Mouse (Mus musculus) heart, adult 11 months (tissue): ENCODE results near the gene Tceal9.
"Not testable (repeated sequence)": the region's sequence is repeated elsewhere in the genome, so short reads cannot be mapped to it uniquely, and the experiment has no call there.

Experiments used
- DNase-seq: peaks from one replicate; pipeline ENCODE4 v3.0.0; 2022

Gene Tceal9

DNA sequence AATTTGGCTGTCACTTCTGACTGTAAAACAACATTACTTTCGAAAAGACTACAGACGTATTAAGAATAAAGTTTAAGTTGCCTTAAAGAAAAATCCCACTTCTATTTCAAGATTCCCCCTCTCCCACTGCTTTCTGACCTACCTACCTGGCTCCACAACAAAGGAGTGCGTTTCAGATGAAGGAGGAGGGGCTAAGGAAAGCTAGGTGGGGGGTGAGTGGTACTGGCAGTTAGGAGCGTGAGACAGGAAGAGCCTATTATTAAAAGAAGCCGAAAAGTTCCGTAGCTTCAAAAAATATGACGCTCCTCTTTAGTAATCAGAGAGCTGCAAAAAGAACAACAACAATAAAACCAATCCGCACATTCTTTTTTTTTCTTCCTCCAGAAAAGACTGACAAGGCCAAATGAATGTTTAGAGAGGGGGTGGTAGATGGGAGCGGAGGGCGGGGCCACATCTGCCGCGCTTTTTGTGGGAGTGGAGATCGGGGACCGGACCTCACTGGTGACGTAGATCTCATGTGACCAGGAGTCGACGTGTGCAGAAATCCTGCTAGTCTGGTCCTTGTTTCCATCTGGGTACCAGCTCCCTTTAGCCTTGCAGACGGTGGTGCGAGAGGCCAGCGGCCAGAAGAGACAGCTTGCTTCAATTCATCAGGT, at the start of gene Tceal9:
Tceal9 (plus strand) TSS at position 506 of the 656 bp plus-strand sequence.
- peak; percentile 98 for DNase-seq

GRCm38 (mm10) chrX:136195193-136195944, 49.5 kb upstream of the Tceal9 start:
- no peak for DNase-seq

DNA sequence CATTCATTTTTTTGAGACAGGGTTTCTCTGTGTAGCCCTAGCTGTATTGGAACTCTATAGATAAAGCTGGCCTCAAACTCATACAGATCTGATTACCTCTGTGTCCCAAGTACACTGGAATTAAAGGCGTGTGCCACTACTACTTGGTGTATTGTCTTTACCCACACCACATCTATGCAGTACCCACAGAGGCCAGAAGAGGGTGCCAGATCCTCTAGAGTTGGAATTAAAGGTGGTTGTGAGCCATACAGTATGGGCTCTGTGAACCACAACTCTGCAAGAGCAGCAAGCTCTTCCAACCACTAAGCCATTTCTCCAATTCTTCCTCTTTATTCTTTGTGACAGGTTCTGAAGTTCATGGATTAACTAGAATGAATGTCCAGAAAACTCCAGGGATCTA, 48.0 kb upstream of the Tceal9 start:
- no peak for DNase-seq

DNA sequence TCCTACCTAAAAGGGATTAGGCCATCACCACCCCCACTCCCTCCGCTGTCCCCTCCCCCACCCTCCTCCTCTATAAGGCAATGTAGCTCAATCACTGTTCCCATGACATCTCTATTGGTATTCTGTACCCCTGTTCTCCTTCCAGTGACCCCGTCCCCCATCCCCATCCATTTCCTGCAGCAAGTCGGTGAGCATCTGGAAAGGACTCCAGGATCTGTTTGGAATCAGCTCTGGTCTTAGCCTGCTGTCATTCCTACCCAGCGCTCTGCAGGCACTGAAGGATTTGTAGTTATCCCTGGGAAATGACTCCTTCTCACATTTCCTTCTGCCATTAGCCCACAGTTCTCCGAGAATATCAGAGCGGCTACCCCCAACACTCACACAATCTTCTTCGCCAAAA, 41.6 kb upstream of the Tceal9 start:
- DNase-seq, result no peak

GRCm38 (mm10) chrX:136203664-136204066, 41.2 kb upstream of the Tceal9 start, which contains the start of gene Tceal5:
Gene Tceal5 (minus strand): TSS chrX:136203876.
- no peak for DNase-seq

DNA sequence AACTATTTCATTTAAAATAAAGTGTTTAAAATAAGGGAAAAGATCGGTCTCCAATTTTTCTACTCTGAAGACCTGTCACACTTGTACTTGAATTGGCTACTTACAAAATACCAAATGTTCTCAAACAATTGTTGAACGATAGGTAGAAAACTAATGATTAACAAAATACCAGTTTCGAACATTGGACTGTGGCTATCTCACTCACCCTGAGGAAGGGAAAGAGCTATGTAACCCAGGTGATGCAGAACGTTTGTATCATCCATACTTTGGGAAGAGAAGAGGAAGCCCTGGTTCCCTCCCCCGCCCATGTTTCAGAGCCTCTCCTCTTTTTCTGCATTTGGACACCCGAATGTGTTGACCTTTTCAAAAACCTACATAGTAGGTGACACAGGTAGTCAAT, 40.5 kb upstream of the Tceal9 start:
- no peak for DNase-seq

GRCm38 (mm10) chrX:136213396-136213795, 31.5 kb upstream of the Tceal9 start:
- no peak for DNase-seq

- not testable (repeated sequence) for DNase-seq
Measured at GRCm38 (mm10) chrX:136214729-136215677, 29.9 kb upstream of the Tceal9 start, which contains the start of the genes Tceal7 and Bex1. Gene Tceal7 (plus strand): TSS chrX:136214779. Gene Bex1 (minus strand): TSS chrX:136215513.

DNA sequence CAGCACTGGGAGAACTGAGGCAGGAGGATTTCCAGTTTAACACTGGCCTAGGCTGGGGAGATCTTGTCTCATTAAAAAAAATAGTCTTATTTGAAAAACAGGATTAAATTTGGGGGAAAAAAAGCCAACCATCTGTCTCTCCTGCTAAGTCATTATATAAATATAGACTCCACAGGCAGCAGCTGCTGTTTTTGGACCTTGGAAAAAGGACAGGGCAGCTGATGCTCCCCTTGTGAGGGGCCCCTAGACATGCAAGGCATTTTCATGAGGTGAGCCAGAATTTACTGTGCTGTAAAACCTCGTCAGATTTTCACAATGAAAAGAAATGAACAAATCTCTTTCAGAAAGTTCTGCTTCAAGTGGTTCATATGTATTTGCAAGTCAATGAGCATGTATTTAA, 28.6 kb upstream of the Tceal9 start:
- no peak for DNase-seq

GRCm38 (mm10) chrX:136223714-136224113, 21.2 kb upstream of the Tceal9 start:
- DNase-seq, result no peak

GRCm38 (mm10) chrX:136227768-136228167, 17.1 kb upstream of the Tceal9 start:
- DNase-seq, result no peak

DNA sequence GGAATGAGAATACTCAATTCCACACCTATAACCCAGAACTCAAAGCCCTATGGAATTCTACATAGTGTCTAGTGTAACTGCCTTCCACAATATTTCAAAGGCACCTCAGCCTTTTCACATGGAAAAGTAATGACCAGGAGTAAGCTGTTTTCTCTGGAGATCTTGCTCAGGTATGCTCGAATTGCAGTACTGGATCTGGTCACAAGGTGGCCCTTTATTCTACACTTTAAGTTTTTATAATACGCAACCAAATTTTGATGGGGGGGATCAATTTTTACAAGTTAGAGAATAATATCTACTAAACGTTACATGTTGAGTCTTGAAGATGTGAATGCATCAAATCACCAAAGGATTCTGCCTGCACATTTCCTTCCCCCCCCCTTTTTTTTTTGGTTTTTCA, 6.8 kb upstream of the Tceal9 start:
- no peak for DNase-seq

DNA sequence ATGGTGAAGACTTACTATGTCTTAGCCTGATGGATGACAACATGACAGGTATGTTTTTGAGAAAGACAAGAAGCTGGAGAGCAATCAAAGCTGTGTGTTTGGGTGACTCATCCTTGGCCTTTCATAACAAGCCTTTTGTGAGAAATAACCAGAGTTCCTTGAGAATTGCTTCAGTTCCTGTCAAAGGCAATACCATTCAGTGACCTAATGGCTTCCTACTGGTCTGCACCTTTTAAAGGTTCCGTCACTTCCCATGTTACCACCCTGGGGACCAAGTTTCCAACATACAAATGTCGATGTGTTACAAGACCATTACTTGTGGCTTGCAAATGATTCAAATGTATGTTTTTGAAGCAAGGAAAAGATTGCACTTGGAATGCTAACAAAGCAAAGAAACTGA, 1.7 kb upstream of the Tceal9 start:
- no peak for DNase-seq

DNA sequence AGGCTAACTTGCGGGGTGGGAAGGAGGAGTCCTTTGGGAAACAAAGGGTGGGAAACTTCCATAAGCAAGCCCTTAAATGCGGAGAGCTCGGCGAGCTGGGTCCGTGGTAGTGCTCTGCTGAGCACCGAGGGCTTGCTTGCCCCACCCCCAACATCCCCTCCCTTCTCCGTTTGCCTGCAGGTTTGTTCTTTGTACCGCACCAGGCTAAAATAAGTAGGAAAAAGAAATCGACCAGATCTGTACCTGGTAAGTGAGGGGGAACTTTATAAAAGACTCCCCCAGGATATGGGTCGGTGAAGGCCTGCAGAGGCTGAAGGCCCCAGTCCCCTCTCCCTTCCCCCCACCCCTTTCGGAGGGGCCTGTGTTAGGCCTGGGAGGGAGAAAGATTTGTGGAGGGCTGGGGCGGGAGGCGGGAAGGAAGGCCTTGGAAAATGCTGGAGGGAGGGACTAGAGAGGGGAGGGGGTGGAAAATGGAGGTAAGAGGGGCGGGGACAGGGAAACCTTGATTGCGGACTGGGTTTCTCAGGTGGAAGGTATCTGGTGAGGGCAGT, 717 bp downstream of the Tceal9 start:
- peak; percentile 87 for DNase-seq

DNA sequence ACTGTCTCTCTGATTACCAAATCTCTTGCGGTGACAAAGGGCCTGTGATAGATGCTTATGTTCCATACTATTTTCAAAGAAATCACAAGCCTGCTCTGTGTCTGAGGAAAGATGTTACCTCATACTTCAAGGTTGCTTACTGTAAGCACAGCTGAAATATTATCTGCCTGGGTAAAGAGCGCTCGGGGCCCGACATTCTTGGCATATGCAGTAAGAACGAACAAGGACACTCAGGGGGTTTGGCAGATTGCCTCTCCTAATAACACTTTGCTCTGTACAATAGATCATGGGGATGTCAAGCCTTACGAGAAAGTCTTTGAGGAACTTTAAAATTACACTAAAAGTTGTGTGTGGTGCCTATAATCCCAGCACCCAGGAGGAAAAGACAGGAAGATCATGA, 3.9 kb downstream of the Tceal9 start:
- no peak for DNase-seq

- DNase-seq, result no peak
Measured at GRCm38 (mm10) chrX:136249671-136250070, 4.8 kb downstream of the Tceal9 start.

GRCm38 (mm10) chrX:136252023-136252729, 7.3 kb downstream of the Tceal9 start:
- no peak for DNase-seq

DNA sequence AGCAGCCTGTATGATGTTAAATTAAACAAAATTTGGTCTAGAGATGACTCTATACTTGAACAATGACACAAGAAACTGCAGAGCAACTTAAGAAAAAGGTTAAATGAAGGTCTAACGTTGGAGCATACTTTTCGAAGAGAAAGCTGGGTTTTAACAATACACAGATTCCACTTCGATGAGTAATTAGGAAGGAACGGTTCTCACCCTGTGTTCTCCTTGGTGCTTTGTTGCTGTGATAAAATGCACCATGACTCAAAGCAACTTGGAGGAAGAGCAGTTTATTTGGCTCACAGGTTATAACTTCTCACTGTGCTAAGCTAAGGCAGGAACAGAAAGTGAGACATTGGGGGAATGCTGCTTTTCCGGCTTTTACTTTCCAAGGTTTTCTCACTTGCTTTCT, 22.8 kb downstream of the Tceal9 start:
- DNase-seq, result no peak

DNA sequence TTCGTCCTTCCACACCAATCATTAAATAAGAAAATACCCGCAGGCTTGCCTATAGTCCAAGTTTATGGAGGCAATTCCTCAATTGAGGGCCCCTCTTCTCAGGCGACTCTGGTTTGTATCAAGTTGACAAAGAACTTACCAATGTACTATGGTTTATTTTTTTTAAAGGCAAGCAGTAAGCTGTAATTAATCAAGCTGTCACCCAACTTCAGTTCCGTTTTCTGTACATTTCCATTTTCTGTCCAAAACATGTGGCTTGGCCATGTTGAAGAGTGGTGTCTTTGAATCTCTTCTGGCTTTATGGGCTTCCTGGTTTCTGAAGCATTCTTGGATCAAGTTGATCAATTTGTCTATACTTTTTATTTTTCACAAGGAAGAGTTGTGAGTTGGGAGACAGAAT, 23.3 kb downstream of the Tceal9 start:
- DNase-seq, result no peak

DNA sequence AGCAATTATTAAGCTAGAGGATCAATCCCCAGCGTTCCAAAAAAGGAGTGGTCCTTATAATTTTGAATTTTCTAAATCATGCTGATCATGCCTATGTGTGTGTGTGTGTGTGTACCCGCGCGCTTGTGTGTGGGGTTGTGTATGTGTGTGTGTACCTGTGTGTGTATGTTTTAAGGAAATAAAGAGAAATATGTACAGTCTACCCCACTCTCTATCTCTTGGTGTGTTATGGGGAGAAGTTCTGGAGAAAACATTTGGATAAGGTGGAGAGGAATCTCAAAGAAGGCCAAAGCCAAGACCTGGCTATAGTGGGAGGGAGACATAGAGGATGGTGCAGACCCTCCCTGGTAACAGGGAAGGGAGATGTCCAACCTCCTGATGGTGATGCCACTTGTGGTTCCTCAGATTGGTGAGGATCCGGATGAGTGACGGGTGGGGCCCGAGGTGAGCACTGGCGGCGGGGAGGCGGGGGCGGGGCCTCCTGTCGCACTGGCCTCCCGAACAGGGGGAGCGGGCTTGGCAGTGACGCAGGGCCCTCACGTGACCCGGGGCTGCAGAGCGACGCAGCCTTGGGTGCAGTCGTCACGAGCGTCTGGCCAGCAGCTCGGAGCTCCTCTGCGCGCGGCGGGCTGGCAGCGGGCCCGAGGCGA, 25.0 kb downstream of the Tceal9 start, which contains the start of gene Bex3:
Bex3 (plus strand) TSS at position 511 of the 650 bp plus-strand sequence.
- DNase-seq, result peak; percentile 96

GRCm38 (mm10) chrX:136270393-136271111, 25.7 kb downstream of the Tceal9 start:
- not testable (repeated sequence) for DNase-seq
